22 mouse cellular contexts compared by ENCODE assay signal in genomic region chr5:75184693-75185235, GRCm38 (mm10). TPM values are rescaled to one million over a fixed set of nuclear protein-coding genes. Genes with fewer than 3 reads are reported as not detected.
A peak's percentile ranks its signal among the peaks of the same experiment; 100 is the strongest.
DNase-seq lines count a peak whose midpoint lies in the region; ATAC-seq and TF ChIP-seq lines count a peak whose summit lies in the region.
"Had no signal": no experiment of that assay in that cellular context is flagged by ENCODE, and none has a peak within 500 bp of the region (broad histone marks: within the 10 kb centered on the region; RNA-seq: fewer than 3 reads in every experiment).

No protein-coding gene starts in this region.

- no peak for DNase-seq in forebrain, embryonic 10.5 days (ENCODE audit: extremely low spot score, low spot score)
- peak; percentile 14 for DNase-seq in lung, postnatal 0 days (ENCODE audit: low spot score)
- no peak for DNase-seq in lung, postnatal 25 days (ENCODE audit: low spot score)
- no peak for DNase-seq in thymus, postnatal 14 days
- DNase-seq: adrenal gland, adult 8-10 months; adrenal gland, postnatal 25 days; cerebellum, adult 11 months; cerebellum, adult 2 months; cerebellum, adult 9-11 months; cerebellum, postnatal 25 days; gastrocnemius, postnatal 10 days; gastrocnemius, postnatal 36 days had no signal

- no peak for TF ChIP-seq CTCF in lung, postnatal 0 days (IDR thresholded peaks at IDR 0.05)

- peak; percentile 53; the same call in 1 of the 2 replicates for ATAC-seq in forebrain, embryonic 15.5 days (replicated peaks)
- no peak for ATAC-seq in lung, postnatal 0 days
- peak; percentile 84 for ATAC-seq in forebrain, embryonic 16.5 days
- ATAC-seq: activated CD4-positive, CD25-positive, alpha-beta regulatory T cell, adult 4 months; intestine, postnatal 0 days had no signal

- no peak overlapping the region for H3K4me3 ChIP-seq in forebrain, embryonic 15.5 days
- no peak overlapping the region for H3K4me3 ChIP-seq in forebrain, embryonic 10.5 days
- no peak overlapping the region for H3K4me3 ChIP-seq in lung, postnatal 0 days (ENCODE audit: low read depth, low read length)
- H3K4me3 ChIP-seq in forebrain, embryonic 16.5 days (replicated peaks; ENCODE audit: low read length) = no peak overlapping the region
- H3K4me3 ChIP-seq: embryonic facial prominence, embryonic 12.5 days; embryonic facial prominence, embryonic 15.5 days; heart, adult 2 months; heart, embryonic 12.5 days; hindbrain, embryonic 12.5 days; hindbrain, embryonic 15.5 days had no signal

- H3K4me2 ChIP-seq in forebrain, embryonic 15.5 days (replicated peaks) = no peak overlapping the region
- no peak overlapping the region for H3K4me2 ChIP-seq in lung, postnatal 0 days (replicated peaks; ENCODE audit: low read depth, low read length)
- H3K4me2 ChIP-seq in forebrain, embryonic 16.5 days (ENCODE audit: low read length) = no peak overlapping the region
- H3K4me2 ChIP-seq: embryonic facial prominence, embryonic 12.5 days; embryonic facial prominence, embryonic 15.5 days; heart, embryonic 12.5 days; hindbrain, embryonic 12.5 days; hindbrain, embryonic 15.5 days had no signal

- H3K9me3 ChIP-seq in forebrain, embryonic 15.5 days = no peaks in the 10 kb centered on the region
- H3K9me3 ChIP-seq in forebrain, embryonic 10.5 days = no peaks in the 10 kb centered on the region
- no peaks in the 10 kb centered on the region for H3K9me3 ChIP-seq in lung, postnatal 0 days (ENCODE audit: low read length)
- H3K9me3 ChIP-seq in forebrain, embryonic 16.5 days (ENCODE audit: control insufficient read depth, low read length) = no peaks in the 10 kb centered on the region
- H3K9me3 ChIP-seq: embryonic facial prominence, embryonic 12.5 days; embryonic facial prominence, embryonic 15.5 days; heart, embryonic 12.5 days; hindbrain, embryonic 12.5 days; hindbrain, embryonic 15.5 days had no signal

- TF ChIP-seq EP300 in lung, postnatal 0 days (IDR thresholded peaks at IDR 0.05) = no peak

- H3K27me3 ChIP-seq in forebrain, embryonic 15.5 days = peaks cover 3% of the 10 kb centered on the region
- H3K27me3 ChIP-seq in forebrain, embryonic 10.5 days (ENCODE audit: poor library complexity, severe bottlenecking) = no peaks in the 10 kb centered on the region
- no peaks in the 10 kb centered on the region for H3K27me3 ChIP-seq in lung, postnatal 0 days (replicated peaks; ENCODE audit: insufficient read depth, low read length)
- no peaks in the 10 kb centered on the region for H3K27me3 ChIP-seq in forebrain, embryonic 16.5 days (replicated peaks; ENCODE audit: control insufficient read depth, insufficient read depth, low read length)
- H3K27me3 ChIP-seq: embryonic facial prominence, embryonic 12.5 days; embryonic facial prominence, embryonic 15.5 days; heart, embryonic 12.5 days; hindbrain, embryonic 12.5 days; hindbrain, embryonic 15.5 days had no signal

- no peak overlapping the region for H3K27ac ChIP-seq in forebrain, embryonic 15.5 days (replicated peaks)
- H3K27ac ChIP-seq in forebrain, embryonic 10.5 days = no peak overlapping the region
- no peak overlapping the region for H3K27ac ChIP-seq in lung, postnatal 0 days (ENCODE audit: low read length)
- H3K27ac ChIP-seq in forebrain, embryonic 16.5 days (ENCODE audit: low read length) = no peak overlapping the region
- H3K27ac ChIP-seq: embryonic facial prominence, embryonic 12.5 days; embryonic facial prominence, embryonic 15.5 days; heart, adult 2 months; hindbrain, embryonic 12.5 days; hindbrain, embryonic 15.5 days had no signal

- WGBS in forebrain, embryonic 15.5 days = 71% methylated on average over 7 of the region's 7 CpGs
- 86% methylated on average over 7 of the region's 7 CpGs for WGBS in forebrain, embryonic 10.5 days
- WGBS in lung, postnatal 0 days = 65% methylated on average over 7 of the region's 7 CpGs
- 63% methylated on average over 7 of the region's 7 CpGs for WGBS in forebrain, embryonic 16.5 days

- no peaks in the 10 kb centered on the region; the same call in 1 of the 2 replicates for H3K4me1 ChIP-seq in forebrain, embryonic 15.5 days
- 0 out of 2 replicates have a peak, but pooled peaks cover 2% of the 10 kb centered on the region for H3K4me1 ChIP-seq in forebrain, embryonic 10.5 days
- no peaks in the 10 kb centered on the region for H3K4me1 ChIP-seq in lung, postnatal 0 days (ENCODE audit: insufficient read depth, low read depth, low read length)
- H3K4me1 ChIP-seq in forebrain, embryonic 16.5 days (replicated peaks; ENCODE audit: control insufficient read depth, insufficient read depth, low read length) = 0 out of 2 replicates have a peak, but pooled peaks cover 3% of the 10 kb centered on the region
- H3K4me1 ChIP-seq: embryonic facial prominence, embryonic 12.5 days; embryonic facial prominence, embryonic 15.5 days; hindbrain, embryonic 12.5 days had no signal

- H3K9ac ChIP-seq in forebrain, embryonic 15.5 days (replicated peaks) = no peak overlapping the region
- no peak overlapping the region for H3K9ac ChIP-seq in lung, postnatal 0 days (replicated peaks; ENCODE audit: low read depth)
- no peak overlapping the region for H3K9ac ChIP-seq in forebrain, embryonic 16.5 days (replicated peaks; ENCODE audit: low read depth, low read length)
- H3K9ac ChIP-seq: embryonic facial prominence, embryonic 12.5 days; embryonic facial prominence, embryonic 15.5 days; heart, embryonic 12.5 days; hindbrain, embryonic 12.5 days; hindbrain, embryonic 15.5 days had no signal

- H3K36me3 ChIP-seq in forebrain, embryonic 15.5 days = no peaks in the 10 kb centered on the region
- peaks cover 76% of the 10 kb centered on the region for H3K36me3 ChIP-seq in forebrain, embryonic 10.5 days (replicated peaks)
- no peaks in the 10 kb centered on the region; the same call in 1 of the 2 replicates for H3K36me3 ChIP-seq in lung, postnatal 0 days (ENCODE audit: insufficient read depth, low read length)
- H3K36me3 ChIP-seq in forebrain, embryonic 16.5 days (ENCODE audit: control insufficient read depth, insufficient read depth) = no peaks in the 10 kb centered on the region
- H3K36me3 ChIP-seq: hindbrain, embryonic 12.5 days; hindbrain, embryonic 15.5 days had no signal

RNA-seq across cellular contexts. Expression of gene Pdgfra, which starts 32.7 kb away (rescaled TPM):
- polyA plus RNA-seq in forebrain, embryonic 15.5 days (2015; fragmentation: Nextera tagmentation; extraction: Ambion mirVana) = 7.6 and 8.4 TPM in 2 replicates
- 20.2 and 23.5 TPM in 2 replicates for polyA plus RNA-seq in forebrain, embryonic 10.5 days (2016; fragmentation: Nextera tagmentation; extraction: Ambion mirVana)
- 14.2 and 15.9 TPM in 2 replicates for polyA plus RNA-seq in lung, postnatal 0 days (2015; fragmentation: Nextera tagmentation; extraction: Ambion mirVana)
- polyA plus RNA-seq in forebrain, embryonic 16.5 days (2015; fragmentation: Nextera tagmentation; extraction: Ambion mirVana) = 11.3 and 12.1 TPM in 2 replicates
- polyA plus RNA-seq: activated CD4-positive, CD25-positive, alpha-beta regulatory T cell, adult 4 months had no signal
